Mouse (Mus musculus) CD4-positive helper T cell, adult 2 months (primary cell): ENCODE results near the gene Slc9a3r2.
"Not testable (repeated sequence)": the region's sequence is repeated elsewhere in the genome, so short reads cannot be mapped to it uniquely, and the experiment has no call there.

Experiments used
- DNase-seq: peaks from one replicate; pipeline ENCODE4 v3.0.0-alpha.2; 2012; ENCODE audit warnings: low read depth, missing footprints, low spot score

Slc9a3r2 gene

GRCm38 (mm10) chr17:24650070-24650616, at the start of gene Slc9a3r2:
Gene Slc9a3r2 (minus strand): TSS chr17:24650327.
- no peak for DNase-seq

GRCm38 (mm10) chr17:24699473-24699872, 49.3 kb upstream of the Slc9a3r2 start:
- no peak for DNase-seq

GRCm38 (mm10) chr17:24698715-24699114, 48.6 kb upstream of the Slc9a3r2 start:
- DNase-seq = no peak

GRCm38 (mm10) chr17:24697985-24698384, 47.9 kb upstream of the Slc9a3r2 start:
- DNase-seq = no peak

- peak; percentile 91 for DNase-seq
Observed at GRCm38 (mm10) chr17:24696011-24696697, 46.0 kb upstream of the Slc9a3r2 start, which contains the start of the genes Gfer and Noxo1. Gene Gfer (minus strand): TSS chr17:24696156. Gene Noxo1 (plus strand): TSS chr17:24696234.

GRCm38 (mm10) chr17:24695326-24696010, 45.3 kb upstream of the Slc9a3r2 start:
- no peak for DNase-seq

GRCm38 (mm10) chr17:24692385-24692784, 42.3 kb upstream of the Slc9a3r2 start:
- no peak for DNase-seq

GRCm38 (mm10) chr17:24689251-24690081, 39.3 kb upstream of the Slc9a3r2 start, which contains the start of gene Syngr3:
Gene Syngr3 (minus strand): TSS chr17:24689955.
- no peak for DNase-seq

GRCm38 (mm10) chr17:24687599-24687998, 37.5 kb upstream of the Slc9a3r2 start:
- no peak for DNase-seq

GRCm38 (mm10) chr17:24687146-24687595, 37.0 kb upstream of the Slc9a3r2 start:
- peak; percentile 84 for DNase-seq

GRCm38 (mm10) chr17:24686514-24686913, 36.4 kb upstream of the Slc9a3r2 start:
- peak; percentile 66 for DNase-seq

- no peak for DNase-seq
Observed at GRCm38 (mm10) chr17:24677500-24678080, 27.5 kb upstream of the Slc9a3r2 start.

GRCm38 (mm10) chr17:24676877-24677276, 26.8 kb upstream of the Slc9a3r2 start:
- DNase-seq = no peak

- peak; percentile 79 for DNase-seq
Observed at GRCm38 (mm10) chr17:24676187-24676586, 26.1 kb upstream of the Slc9a3r2 start.

GRCm38 (mm10) chr17:24674277-24674676, 24.1 kb upstream of the Slc9a3r2 start:
- DNase-seq = no peak

GRCm38 (mm10) chr17:24672141-24672540, 22.0 kb upstream of the Slc9a3r2 start:
- no peak for DNase-seq

- no peak for DNase-seq
Observed at GRCm38 (mm10) chr17:24671346-24671745, 21.2 kb upstream of the Slc9a3r2 start.

- no peak for DNase-seq
Observed at GRCm38 (mm10) chr17:24670246-24670844, 20.2 kb upstream of the Slc9a3r2 start.

- peak; percentile 96 for DNase-seq
Observed at GRCm38 (mm10) chr17:24669545-24670245, 19.6 kb upstream of the Slc9a3r2 start, which contains the start of gene Zfp598. Gene Zfp598 (plus strand): TSS chr17:24669687.

GRCm38 (mm10) chr17:24669214-24669544, 19.1 kb upstream of the Slc9a3r2 start:
- DNase-seq = not testable (repeated sequence)
